Mouse (Mus musculus) inflammation-experienced regulatory T-cells, adult 6 months (primary cell): ENCODE results near the gene Gpr162. TPM values are rescaled to one million over a fixed set of nuclear protein-coding genes. Genes with fewer than 3 reads are reported as not detected.
"Not testable (repeated sequence)": the region's sequence is repeated elsewhere in the genome, so short reads cannot be mapped to it uniquely, and the experiment has no call there.

Source experiments
- ATAC-seq: one replicate; pipeline ENCODE4 v1.8.0; 2017
- polyA plus RNA-seq, 3 experiments: library from polyadenylated mRNA; unstranded; fragments of 100-300 nt; shearing (Covaris generic); gene quantifications; one replicate each; pipeline ENCODE4 v1.2.1; 2017

Gpr162 gene
- polyA plus RNA-seq, 3 experiments from 2014 or later = 0.16 to 0.19 TPM; not detected in 1

DNA sequence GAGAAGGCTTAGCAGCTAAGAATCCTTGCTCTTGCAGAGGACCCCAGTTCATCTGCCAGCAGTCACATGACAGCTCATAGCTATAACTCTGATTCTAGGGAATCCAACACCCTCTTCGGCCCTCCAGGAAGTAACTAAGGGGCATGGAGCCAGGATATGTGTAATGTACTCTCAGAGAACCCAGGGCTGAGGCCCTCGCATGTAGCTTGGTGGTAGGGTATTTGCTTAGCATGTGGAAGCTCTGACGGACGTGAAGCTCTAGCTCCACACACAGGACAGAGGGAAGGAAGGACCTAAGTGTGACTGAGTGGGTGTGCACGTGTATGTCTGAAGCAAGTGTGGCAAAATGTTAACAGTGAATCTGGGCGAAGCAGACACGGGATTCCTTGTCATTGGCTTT is 27.4 kb downstream of the Gpr162 start:
- no peak for ATAC-seq

DNA sequence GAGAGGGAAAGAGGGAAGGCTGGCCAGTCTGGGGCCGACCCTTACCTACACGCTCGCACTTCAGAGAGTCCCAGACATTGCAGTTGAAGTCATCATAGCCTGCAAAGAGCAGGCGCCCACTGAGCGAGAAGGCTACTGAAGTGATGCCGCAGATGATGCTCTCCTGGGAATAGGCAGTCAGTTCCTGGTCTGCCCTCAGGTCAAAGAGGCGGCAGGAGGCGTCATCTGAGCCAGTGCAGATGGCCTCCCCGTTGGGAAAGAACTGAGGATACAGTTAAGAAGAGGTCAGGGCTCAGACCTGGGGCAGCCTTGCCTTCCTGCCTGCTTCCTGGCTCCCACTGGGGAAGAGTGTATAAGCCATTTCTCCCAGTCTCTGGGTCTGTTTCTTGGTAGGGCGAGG is 28.3 kb downstream of the Gpr162 start:
- ATAC-seq = no peak

GRCm38 (mm10) chr6:124834512-124835081 is 29.2 kb downstream of the Gpr162 start:
- ATAC-seq = no peak

GRCm38 (mm10) chr6:124831649-124832048 is 32.1 kb downstream of the Gpr162 start:
- no peak for ATAC-seq

- ATAC-seq = not testable (repeated sequence)
Observed at GRCm38 (mm10) chr6:124831199-124831598, 32.6 kb downstream of the Gpr162 start.

- ATAC-seq = peak; percentile 72
Observed at GRCm38 (mm10) chr6:124829799-124830700, 33.7 kb downstream of the Gpr162 start.

DNA sequence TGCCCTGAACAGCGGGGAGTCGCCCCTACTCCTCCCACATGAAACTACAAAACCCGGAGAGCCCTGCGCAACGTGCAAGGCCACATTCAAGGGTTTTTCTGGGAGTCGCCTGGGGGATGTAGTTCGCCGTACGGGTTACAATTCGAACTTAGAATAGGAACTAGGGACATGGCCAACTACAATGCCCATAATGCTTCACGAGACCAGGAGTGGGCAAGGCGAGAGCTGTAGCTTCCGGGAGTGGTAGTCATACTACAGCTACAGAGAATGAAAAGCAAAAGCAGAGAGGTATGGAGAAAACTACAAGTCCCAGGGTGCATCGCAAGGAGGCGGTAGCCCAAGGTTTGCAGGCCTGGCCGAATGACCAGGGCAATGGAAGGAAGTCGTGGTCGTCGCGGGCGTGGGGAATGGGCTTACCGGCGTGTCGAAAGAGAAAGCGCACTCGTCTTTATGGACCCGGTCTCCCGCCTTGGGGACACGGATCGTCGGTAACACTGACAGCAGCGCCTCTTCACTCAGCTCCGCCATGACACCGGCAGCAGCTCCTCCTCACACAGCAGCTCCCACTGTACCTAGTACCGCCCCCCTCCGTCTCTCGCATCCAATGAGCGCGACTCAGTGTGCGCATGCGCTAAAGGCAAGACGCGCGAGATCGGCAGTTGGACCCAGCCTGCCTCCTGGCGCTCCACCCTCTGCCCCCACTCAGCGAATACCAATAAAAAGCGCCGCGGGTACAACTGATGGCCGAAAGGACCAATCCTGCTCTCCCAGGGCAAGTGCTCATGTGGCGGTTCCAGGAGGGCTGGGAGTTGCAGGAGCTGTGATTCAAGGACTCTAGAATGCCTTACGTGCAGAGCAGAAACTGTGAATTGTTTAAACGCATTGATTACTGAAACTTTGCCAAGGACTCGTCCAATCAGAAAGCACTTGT is 34.6 kb downstream of the Gpr162 start, which contains the start of the genes Usp5 and Cdca3:
Usp5 (minus strand) TSS at position 617 of the 931 bp plus-strand sequence.
Cdca3 (plus strand) TSS at position 680 of the 931 bp plus-strand sequence.
- ATAC-seq = peak; percentile 84

DNA sequence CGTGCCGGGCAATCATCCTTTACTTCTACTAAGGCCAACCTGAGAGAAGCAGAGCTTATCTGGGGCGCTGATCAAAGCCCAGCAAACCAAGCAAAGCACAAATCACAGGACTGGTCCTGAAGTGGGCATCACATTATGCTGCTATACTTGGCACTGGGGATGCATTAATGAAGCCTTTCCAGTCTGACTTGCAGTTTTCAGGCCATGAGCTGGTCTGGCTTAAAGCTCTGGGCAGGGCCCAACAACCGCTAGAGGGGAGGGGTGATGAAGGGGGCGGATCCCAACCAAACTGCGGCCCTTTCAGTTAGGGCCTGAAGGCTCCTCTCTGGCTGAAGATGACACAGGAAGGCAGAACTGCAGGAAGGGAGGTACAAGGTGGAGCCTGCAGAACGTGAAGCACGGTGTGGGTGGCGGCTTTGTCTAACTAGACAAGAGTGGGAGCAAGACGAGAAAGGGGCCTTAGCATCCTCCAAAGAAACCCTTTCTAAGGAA is 35.6 kb downstream of the Gpr162 start:
- ATAC-seq = no peak

DNA sequence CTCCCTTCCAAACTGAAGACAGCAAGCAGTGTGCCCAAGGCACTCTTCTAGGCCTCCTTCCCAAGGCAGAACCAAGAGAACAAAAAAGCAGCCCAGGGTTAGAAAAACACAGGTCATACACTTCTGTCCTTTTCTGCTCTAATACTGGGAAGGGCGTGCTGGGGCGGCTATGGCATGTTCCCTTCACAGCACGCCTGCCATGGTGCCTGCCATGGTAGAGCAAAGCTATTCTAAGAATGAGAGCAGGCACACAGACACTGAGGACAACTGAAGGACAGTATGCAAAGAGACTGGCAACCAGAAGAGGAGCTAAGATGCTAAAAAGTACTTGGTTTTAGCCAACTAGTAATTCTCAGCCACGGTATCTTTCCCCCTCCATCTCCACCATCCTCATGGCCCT is 41.7 kb downstream of the Gpr162 start:
- no peak for ATAC-seq

- no peak for ATAC-seq
Observed at GRCm38 (mm10) chr6:124820891-124821290, 42.9 kb downstream of the Gpr162 start.

DNA sequence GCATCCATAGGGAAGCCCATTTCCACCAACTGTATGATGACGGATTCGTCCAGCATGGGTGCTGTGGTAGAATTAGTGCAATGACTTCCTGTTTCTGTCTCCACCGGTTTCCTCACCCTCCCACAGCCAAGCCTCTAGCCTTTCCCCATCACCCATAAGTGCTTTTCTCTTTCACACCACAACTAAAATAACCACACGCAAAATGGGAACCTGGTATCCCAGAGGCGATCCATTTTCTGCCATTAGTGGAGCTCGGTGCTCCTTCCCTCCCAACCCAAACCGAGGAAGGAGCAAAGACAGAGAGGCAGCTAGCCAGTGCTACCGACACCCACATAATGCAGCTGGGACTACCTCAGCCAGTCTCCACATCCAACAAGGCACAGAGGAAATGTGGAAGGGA is 45.8 kb downstream of the Gpr162 start:
- no peak for ATAC-seq

DNA sequence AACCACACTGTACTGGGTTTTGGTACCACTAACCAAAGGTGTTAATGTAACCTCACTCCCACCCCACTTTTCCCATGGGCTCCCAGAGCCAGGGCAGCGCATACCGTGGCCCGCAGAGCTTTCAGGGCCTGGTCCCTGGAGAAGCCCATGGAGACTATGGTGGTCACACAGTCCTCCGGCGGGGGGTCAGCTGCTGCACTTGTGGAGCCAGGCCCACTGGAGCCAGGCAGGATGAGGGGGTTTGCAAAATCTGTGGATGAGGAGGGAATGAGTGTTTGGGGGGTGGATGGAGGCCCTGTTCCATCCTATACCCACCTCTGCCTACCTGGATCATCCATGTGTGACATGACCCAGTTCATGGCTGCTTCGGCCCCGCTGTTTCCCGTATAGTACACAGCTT is 46.2 kb downstream of the Gpr162 start:
- no peak for ATAC-seq

DNA sequence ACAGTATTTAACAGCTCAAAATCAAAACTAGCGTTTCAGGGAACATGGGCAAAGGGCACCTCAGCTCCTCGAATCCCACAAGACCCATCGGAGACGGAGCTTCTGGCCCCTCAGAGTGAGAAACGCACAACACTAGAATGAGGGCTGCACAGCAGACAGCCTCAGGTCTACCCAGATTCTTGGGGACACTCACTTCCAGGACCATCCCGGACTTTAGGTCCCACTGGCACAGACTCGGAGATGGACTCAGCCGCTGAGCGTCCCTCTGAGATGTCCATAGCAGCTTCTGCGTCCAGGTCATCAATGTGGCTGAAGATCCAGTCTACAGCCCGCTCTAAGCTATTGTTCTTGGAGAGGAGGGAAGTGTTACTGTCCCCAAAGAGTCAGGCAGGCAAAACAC is 46.7 kb downstream of the Gpr162 start:
- no peak for ATAC-seq

- no peak for ATAC-seq
Observed at GRCm38 (mm10) chr6:124816611-124817010, 47.2 kb downstream of the Gpr162 start.

DNA sequence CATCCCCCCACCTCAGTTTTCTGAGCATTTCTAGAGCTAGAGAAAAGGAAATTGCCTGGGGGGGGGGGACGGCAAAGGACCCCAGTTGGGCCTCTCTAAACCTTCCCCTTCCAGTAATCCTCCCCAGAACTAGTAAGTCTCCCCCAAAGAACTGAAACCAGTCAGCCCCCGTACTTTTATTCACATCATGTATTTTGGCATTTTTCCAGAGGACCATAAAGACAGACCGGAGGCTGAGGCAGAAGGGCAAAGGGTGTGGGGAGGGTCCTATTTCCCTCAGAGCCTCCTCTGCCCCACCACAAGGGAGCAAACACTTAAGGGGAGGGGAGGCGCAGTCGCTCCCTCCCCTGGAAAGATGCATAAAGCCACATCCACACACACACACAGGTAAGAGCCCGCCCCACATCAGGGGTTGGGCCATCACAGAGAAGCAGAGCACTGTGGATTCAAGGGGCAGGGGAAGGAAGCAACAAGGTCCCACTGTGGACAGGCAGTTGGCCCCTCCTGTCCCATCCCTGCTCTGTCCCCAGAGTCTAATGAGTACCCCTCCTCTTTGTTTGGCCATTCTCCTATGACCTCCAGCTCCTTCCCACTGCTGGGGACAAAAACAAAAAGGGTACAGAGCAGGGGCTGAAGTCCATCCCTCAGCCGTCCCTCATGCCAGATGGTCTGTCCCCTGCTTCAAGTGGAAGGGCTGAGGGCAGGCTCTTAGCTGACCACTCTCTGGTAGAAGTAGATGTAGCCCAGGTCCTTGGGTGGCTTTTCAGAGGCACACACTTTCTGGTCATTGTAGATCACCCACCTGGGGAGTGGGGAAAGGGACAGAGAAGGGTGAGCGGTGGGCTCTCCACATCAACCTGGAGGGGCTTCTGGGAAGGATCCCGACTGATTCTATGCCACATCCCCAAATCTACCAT is 48.7 kb downstream of the Gpr162 start:
- no peak for ATAC-seq

GRCm38 (mm10) chr6:124814448-124814847 is 49.3 kb downstream of the Gpr162 start:
- ATAC-seq = peak; percentile 2

DNA sequence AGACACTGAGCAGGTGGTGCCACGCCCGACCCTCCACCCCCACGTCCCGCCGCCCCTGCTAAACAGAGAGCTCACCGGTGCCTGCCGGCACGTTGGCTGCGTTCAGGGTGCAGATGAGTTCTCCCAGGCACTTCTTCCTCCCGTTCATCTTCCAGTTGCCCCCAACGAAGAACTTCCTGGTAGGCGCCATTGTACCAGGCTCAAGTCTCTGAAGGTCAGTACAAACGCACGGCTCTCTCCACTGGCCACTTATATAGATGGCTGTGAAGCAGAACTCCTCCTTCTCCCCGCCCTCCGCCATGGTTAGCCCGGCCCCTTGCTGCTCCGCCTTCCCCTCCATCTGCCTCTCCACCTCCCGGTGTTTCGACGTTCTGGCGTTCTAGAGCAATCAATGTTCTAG is 49.9 kb downstream of the Gpr162 start, which contains the start of gene Tpi1:
Tpi1 (minus strand) TSS at position 364 of the 400 bp plus-strand sequence.
- ATAC-seq = peak; percentile 89

- ATAC-seq = peak; percentile 73
Observed at GRCm38 (mm10) chr6:124813496-124813895, 50.3 kb downstream of the Gpr162 start.

DNA sequence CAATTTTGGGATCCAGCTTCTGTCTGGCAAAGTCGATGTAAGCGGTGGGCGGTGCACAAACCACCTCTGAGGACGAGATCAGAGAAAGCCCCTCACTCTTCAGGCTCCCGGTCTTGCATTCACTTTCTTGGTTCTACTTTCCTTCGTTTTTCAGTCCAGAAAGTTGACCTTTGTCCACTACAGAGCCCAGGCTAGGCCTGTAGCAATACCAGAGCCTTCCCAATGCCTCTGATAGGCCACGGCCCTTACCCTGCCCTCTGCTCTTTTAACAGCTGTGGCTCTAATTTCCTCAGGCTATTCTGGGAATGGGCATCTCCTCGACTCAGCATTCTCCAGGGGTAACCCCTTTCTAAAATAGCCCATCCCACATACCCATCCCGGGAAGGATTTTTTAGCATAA is 50.9 kb downstream of the Gpr162 start:
- ATAC-seq = no peak

DNA sequence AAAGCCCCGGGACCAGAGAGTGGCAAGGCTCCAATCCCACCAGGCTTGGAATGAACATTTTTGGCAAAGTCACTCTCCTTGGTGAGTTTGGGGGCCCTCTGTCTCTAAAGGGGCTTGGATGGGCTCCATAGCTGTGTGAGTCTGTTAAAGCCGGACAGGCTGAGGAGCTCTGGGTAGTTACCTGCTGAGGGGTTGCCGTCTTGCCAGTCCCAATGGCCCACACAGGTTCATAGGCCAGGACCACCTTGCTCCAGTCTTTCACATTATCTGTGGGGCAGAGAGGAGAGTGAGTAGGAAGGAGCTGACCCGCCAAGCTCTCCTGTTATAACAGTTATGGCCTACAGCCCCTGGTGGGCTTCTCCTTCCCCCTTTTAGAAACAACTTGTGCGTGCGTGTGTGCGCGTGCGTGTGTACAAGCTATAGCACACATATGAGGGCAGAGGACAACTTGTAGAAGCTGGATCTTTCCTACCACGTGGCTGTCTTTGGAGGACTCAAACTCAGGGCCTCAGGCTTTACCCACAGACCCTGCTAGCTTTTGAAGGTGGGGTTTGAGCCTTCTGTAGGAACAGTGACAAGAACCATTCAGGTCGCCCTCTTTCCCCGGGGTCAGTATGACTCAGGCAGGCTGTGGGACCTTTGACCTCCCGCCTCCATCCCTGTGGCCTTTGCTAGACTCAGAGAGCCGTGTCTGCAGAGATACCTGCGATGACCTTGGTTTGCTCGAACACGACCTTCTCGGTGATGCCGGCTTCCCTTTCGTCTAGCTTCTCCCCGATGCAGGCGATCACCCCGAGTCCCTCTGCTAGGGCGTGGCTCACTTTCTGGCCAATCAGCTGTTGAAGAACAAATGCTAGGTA is 51.9 kb downstream of the Gpr162 start:
- no peak for ATAC-seq

DNA sequence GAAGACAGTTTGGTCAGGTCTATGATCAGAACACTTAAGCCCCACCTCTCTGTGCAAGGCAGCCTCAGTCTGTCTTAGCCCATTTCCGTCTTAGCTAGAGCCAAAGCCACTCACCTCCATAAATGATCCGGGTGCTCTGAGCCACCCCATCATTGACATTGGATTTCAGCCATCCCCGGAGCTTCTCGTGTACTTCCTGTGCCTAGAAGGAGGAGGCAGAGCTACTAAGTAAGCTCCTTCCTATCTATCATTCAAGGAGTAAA is 52.4 kb downstream of the Gpr162 start:
- no peak for ATAC-seq
